Mouse (Mus musculus) neural tube, embryonic 14.5 days (tissue): ENCODE results near the gene Cideb. TPM values are rescaled to one million over a fixed set of nuclear protein-coding genes. Genes with fewer than 3 reads are reported as not detected.

Experiments used
- ATAC-seq: fragments of 200-750 bp; cut with Nextera tagmentation; 2 replicates; pipeline ENCODE4 v1.8.0; 2017; ENCODE audit warnings: low read depth, mild to moderate bottlenecking, moderate TSS enrichment, moderate library complexity
- H3K27ac ChIP-seq: fragments of 300-500 bp; sonication (generic); 2 replicates; pipeline ENCODE4 v1.5.1; 2014; ENCODE audit warnings: low read depth, mild to moderate bottlenecking, control low read depth, low read length, moderate library complexity, mixed read lengths
- H3K27me3 ChIP-seq: fragments of 300-500 bp; sonication (generic); 2 replicates; pipeline ENCODE4 v1.6.1; 2014; ENCODE audit warnings: low read length; ENCODE audit not compliant: control insufficient read depth, insufficient read depth
- H3K36me3 ChIP-seq: fragments of 300-500 bp; sonication (generic); 2 replicates; pipeline ENCODE4 v1.6.1; 2014; ENCODE audit warnings: low read length, mixed read lengths; ENCODE audit not compliant: control insufficient read depth, insufficient read depth
- H3K4me1 ChIP-seq: fragments of 300-500 bp; sonication (generic); 2 replicates; pipeline ENCODE4 v1.6.1; 2014; ENCODE audit warnings: low read length; ENCODE audit not compliant: control insufficient read depth, insufficient read depth
- H3K4me2 ChIP-seq: fragments of 300-500 bp; sonication (generic); 2 replicates; pipeline ENCODE4 v1.6.1; 2014; ENCODE audit warnings: mild to moderate bottlenecking, low read depth, low read length, control low read depth
- H3K4me3 ChIP-seq: fragments of 300-500 bp; sonication (generic); 2 replicates; pipeline ENCODE4 v1.5.1; 2014; ENCODE audit warnings: low read depth, low read length, control low read depth, mixed read lengths
- H3K9ac ChIP-seq: fragments of 300-500 bp; sonication (generic); replicated peaks from 2 replicates; pipeline ENCODE4 v1.6.1; 2014; ENCODE audit warnings: low read depth, mild to moderate bottlenecking, control low read depth, low read length, mixed read lengths
- H3K9me3 ChIP-seq: fragments of 300-500 bp; sonication (generic); 2 replicates; pipeline ENCODE4 v1.6.1; 2016; ENCODE audit warnings: low read length; ENCODE audit not compliant: control insufficient read depth
- WGBS: fragments of 180-500 bp; shearing (Covaris S2); extraction: QIAGEN DNeasy Blood & Tissue Kit; methylation state at CpG from one replicate; pipeline ENCODE4 v1.1.7; 2014; 5-methylcytosine and 5-hydroxymethylcytosine counted together
- polyA plus RNA-seq: library from polyadenylated mRNA; unstranded; fragments of >200 nt; fragmentation: Nextera tagmentation; extraction: Ambion mirVana; gene quantifications from 2 replicates; pipeline ENCODE4 v1.2.1, GENCODE M21; 2014

Cideb gene
- not detected in 2 replicates for polyA plus RNA-seq

DNA sequence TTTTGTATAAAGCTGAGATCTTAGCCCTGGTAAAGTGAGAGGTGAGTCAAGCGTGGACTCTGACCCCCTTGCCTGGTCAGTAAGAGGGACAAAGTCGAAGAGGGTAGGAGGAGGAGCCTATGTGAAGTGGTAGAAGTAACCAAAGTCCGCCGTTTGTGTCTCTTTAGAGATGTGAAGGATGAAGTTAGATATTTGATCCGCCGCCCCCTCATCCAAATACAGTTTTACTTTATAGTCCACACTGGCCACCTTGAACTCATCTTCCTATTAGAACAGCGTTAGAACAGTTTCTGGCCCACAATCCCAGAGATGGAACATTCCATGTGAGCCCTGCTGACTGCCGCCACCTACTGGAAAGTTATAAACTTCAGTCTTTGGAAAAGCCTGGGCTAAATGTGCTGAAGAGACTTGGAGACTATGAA is at the start of gene Cideb:
TSS of gene Cideb (minus strand) at position 96 of the 422 bp plus-strand sequence.
- Histone ChIP-seq H3K9me3 (no peaks in the 10 kb centered on the region), H3K27me3 (peaks cover 13% of the 10 kb centered on the region), H3K4me2 (no peak within 1 kb of the TSS), H3K4me3 (no peak within 1 kb of the TSS), H3K27ac (no peak within 1 kb of the TSS), H3K36me3 (peaks cover 18% of the 10 kb centered on the region; the same call in 1 of the 2 replicates), H3K9ac (no peak within 1 kb of the TSS), H3K4me1 (peaks cover 7% of the 10 kb centered on the region; the same call in 1 of the 2 replicates)
- ATAC-seq, result no peak
- 15% methylated on average over 8 of the region's 8 CpGs for WGBS

DNA sequence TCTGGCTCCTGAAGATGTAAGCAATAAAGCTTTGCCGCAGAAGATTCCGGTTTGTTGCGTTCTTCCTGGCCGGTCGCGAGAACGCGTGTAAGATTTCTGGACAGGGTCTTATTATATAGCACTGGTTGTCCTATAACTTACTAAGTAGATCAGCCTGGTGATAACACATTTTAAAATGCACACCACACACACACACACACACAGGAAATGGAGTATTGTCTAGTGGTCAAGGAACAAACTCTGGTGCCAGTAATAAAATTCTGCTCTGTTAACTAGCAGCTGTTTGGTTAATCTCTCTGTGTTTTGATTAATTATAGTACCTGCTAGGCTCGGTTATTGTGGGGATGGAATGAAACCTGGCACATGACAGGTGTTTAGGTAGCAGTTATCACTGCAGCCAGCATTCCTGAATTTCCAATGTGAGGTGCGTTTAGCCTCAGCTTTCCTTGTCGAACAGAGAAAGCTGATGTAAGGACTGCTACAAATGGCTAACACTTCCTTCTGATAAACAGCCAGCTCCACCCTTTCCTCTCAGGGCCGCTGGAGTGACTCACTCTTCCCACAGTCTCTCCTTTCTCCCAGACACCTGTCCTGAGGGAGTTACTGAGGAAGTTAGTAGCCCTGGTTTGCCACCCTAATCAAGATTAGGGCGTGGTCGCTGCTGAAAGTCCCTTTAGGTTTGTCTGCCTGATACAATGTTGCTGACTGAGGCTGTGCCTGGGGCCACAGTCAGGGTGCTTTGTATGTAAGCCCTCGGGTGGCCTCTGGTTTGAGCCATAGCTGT is 37.3 kb upstream of the Cideb start:
- 87% methylated on average over 15 of the region's 15 CpGs for WGBS
- no peaks in the 10 kb centered on the region for H3K9me3 ChIP-seq
- H3K36me3 ChIP-seq, result no peaks in the 10 kb centered on the region
- H3K4me1 ChIP-seq, result no peaks in the 10 kb centered on the region
- H3K4me2 ChIP-seq, result no peak overlapping the region
- no peaks in the 10 kb centered on the region; the same call in 1 of the 2 replicates for H3K27me3 ChIP-seq
- ATAC-seq, result no peak
- no peak overlapping the region for H3K9ac ChIP-seq
- H3K27ac ChIP-seq, result no peak overlapping the region
- no peak overlapping the region for H3K4me3 ChIP-seq

DNA sequence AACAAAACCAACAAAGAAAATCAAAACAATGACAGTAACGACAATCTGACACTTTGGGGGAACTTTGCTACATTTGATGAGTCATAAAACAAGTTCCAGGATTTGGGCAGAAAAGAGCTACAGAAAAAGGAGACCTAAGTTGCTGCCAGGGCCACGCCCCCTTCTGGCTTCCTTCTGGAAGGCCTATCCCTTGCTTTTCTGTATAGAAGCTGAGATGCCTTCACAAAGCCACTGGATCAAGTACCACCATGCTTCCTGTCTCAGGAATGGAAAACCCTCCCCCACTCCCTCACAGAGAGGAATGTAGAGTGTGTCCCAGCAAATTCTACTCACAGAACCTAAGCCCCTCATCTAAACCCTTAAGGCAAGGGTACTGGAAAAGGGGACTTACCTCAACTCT is 35.7 kb upstream of the Cideb start:
- H3K4me2 ChIP-seq, result no peak overlapping the region
- ATAC-seq, result no peak
- H3K4me1 ChIP-seq, result no peaks in the 10 kb centered on the region
- no peak overlapping the region for H3K4me3 ChIP-seq
- no peak overlapping the region for H3K9ac ChIP-seq
- no peak overlapping the region for H3K27ac ChIP-seq
- H3K9me3 ChIP-seq, result no peaks in the 10 kb centered on the region
- 64% methylated on average over 2 of the region's 2 CpGs for WGBS
- H3K27me3 ChIP-seq, result peaks cover 7% of the 10 kb centered on the region
- H3K36me3 ChIP-seq, result no peaks in the 10 kb centered on the region

DNA sequence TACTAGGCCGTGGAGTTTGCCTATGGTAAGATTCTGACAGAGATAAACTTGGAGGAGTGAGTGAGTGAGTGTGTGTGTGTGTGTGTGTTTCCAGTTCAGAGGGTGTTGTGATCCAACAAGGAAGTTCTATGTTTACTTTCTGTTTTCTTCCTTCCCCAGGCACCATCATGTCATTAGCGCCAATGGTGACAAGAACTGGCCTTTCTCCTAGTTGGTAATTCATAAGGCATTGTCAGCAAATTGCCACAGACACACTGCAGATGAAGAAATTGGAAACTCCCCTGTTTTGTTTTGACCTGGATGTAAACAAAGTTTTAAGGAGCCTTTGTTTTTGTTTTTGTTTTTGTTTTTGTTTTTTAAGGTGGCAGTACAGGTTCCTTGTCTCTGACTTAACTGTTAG is 35.2 kb upstream of the Cideb start:
- Histone ChIP-seq H3K9ac (no peak overlapping the region), H3K27me3 (peaks cover 8% of the 10 kb centered on the region), H3K27ac (no peak overlapping the region), H3K4me2 (no peak overlapping the region), H3K4me1 (0 out of 2 replicates have a peak, but pooled peaks cover under 1% of the 10 kb centered on the region), H3K9me3 (no peaks in the 10 kb centered on the region), H3K36me3 (no peaks in the 10 kb centered on the region), H3K4me3 (no peak overlapping the region)
- ATAC-seq, result no peak
- WGBS, result 77% methylated on average over 2 of the region's 2 CpGs

DNA sequence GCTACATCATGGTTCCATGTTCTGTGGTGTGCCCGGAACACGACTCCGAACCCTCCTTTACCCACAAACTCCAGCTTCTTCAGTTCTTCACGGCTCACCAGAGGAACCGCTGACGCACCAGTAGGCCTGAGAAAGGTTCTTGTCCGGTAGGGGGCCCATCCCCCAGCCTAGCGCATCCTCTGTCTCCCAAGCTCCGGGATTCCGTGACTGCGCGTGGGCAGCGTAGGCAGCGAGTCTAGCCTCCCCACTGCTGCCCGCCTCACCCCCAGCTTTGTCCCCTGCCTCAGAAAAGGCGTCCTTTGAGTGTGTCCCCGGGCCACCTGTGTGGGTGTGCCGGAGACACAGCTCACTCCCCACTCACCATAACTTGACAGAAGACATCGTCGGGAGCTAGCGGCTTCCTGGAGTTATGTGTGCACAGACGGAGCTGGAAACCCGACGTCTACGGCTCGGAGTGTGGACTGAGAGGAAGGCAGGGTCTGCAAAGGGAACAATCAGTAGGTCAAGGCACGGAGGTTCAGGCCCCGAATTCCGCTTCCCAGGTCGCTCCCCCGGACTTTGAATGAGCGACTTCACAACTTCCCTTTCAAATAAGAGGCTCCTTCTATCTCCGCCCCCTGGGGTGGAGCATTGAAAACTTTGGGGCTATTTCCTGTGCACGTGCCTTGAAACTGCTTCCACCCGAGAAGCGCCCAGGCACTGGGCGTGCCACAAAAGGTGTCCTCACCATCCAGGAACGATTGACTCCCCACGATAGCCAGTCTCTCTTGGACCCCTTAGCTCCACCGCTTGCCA is 30.2 kb upstream of the Cideb start, which contains the start of gene Ripk3:
TSS of gene Ripk3 (minus strand) at position 610 of the 795 bp plus-strand sequence.
- Histone ChIP-seq H3K9me3 (no peaks in the 10 kb centered on the region), H3K4me2 (peak within 1 kb of the TSS; percentile 35), H3K4me3 (peak within 1 kb of the TSS; percentile 18; the same call in 1 of the 2 replicates), H3K4me1 (0 out of 2 replicates have a peak, but pooled peaks cover 3% of the 10 kb centered on the region), H3K36me3 (no peaks in the 10 kb centered on the region), H3K27me3 (peaks cover 33% of the 10 kb centered on the region), H3K9ac (no peak within 1 kb of the TSS), H3K27ac (no peak within 1 kb of the TSS)
- 6% methylated on average over 40 of the region's 40 CpGs for WGBS
- ATAC-seq, result no peak

DNA sequence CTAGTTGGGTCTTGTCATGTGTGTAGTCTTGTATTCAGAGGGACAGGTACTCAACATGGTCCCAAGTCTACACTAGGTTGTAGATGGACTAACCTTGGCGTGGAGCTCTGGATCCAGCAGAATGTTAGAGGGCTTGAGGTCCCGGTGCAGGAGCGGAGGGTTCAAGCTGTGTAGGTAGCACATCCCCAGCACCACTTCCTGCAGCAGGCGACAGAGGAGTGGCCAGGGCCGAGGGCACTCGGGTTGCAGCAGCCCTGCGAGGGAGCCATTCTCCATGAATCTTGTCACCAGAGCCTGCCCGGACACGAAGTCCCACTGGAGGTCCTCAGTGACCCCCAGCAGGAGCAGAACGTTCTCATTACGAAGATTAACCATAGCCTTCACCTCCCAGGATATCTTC is 29.5 kb upstream of the Cideb start:
- H3K27me3 ChIP-seq, result peaks cover 34% of the 10 kb centered on the region
- H3K9ac ChIP-seq, result no peak overlapping the region
- H3K27ac ChIP-seq, result no peak overlapping the region
- H3K4me3 ChIP-seq, result no peak overlapping the region
- H3K36me3 ChIP-seq, result no peaks in the 10 kb centered on the region
- WGBS, result 37% methylated on average over 11 of the region's 11 CpGs
- H3K4me2 ChIP-seq, result peak overlapping the region; percentile 35; the same call in 1 of the 2 replicates
- H3K4me1 ChIP-seq, result 0 out of 2 replicates have a peak, but pooled peaks cover 5% of the 10 kb centered on the region
- no peaks in the 10 kb centered on the region for H3K9me3 ChIP-seq
- no peak for ATAC-seq

DNA sequence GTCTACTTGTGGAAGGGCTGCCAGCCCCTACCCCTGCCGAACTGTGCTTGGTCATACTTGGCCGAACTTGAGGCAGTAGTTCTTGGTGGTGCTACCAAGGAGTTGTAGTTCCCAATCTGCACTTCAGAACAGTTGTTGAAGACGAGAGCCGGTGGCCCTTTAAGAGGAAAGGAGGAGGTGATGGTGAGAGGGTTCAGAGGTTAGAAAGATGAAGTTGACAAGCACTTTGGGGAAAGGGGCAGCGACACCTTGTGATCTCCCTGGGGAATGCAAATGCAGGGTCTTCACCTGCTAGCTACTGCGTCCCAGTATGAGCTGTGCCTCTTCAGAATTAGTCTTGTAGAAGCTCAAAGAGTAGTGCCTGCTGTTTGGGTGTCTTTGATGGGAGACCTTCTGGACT is 26.9 kb upstream of the Cideb start:
- no peak overlapping the region for H3K4me2 ChIP-seq
- H3K27me3 ChIP-seq, result peaks cover 43% of the 10 kb centered on the region
- H3K27ac ChIP-seq, result no peak overlapping the region
- H3K4me3 ChIP-seq, result no peak overlapping the region
- H3K4me1 ChIP-seq, result 0 out of 2 replicates have a peak, but pooled peaks cover 5% of the 10 kb centered on the region
- ATAC-seq, result no peak
- no peak overlapping the region for H3K9ac ChIP-seq
- H3K9me3 ChIP-seq, result no peaks in the 10 kb centered on the region
- no peaks in the 10 kb centered on the region for H3K36me3 ChIP-seq
- WGBS, result 28% methylated on average over 6 of the region's 6 CpGs

DNA sequence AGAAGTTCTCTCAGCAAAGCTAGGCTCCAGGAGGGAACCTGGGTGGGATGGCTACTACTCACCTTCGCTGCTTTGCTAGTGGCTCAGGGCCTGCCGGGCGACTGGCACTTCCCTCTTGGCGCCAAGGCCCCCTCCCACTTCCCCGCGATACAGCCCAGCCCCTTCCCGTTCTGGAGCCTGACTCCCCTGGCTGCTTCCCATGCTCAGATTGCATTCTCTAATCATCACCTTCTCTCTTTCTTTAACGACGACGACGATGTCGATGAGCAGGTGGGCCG is 25.6 kb upstream of the Cideb start, which contains the start of gene Adcy4:
TSS of gene Adcy4 (minus strand) at position 138 of the 278 bp plus-strand sequence.
- Histone ChIP-seq H3K27ac (no peak within 1 kb of the TSS), H3K9me3 (no peaks in the 10 kb centered on the region), H3K27me3 (peaks cover 35% of the 10 kb centered on the region), H3K4me3 (peak within 1 kb of the TSS; percentile 26), H3K9ac (no peak within 1 kb of the TSS; the same call in 1 of the 2 replicates), H3K4me1 (0 out of 2 replicates have a peak, but pooled peaks cover 5% of the 10 kb centered on the region), H3K4me2 (peak within 1 kb of the TSS; percentile 37; the same call in 1 of the 2 replicates), H3K36me3 (no peaks in the 10 kb centered on the region)
- 3% methylated on average over 13 of the region's 13 CpGs for WGBS
- ATAC-seq, result no peak
